Mouse (Mus musculus) lung, embryonic 14.5 days (tissue): Measurements from ENCODE around the gene Nat9. TPM values are rescaled to one million over a fixed set of nuclear protein-coding genes. Genes with fewer than 3 reads are reported as not detected.

Experiments
- ATAC-seq: fragments of 200-750 bp; cut with Nextera tagmentation; 2 replicates; pipeline ENCODE4 v1.8.0; 2017; ENCODE audit warnings: mild to moderate bottlenecking, moderate TSS enrichment, moderate library complexity; ENCODE audit not compliant: insufficient read depth
- DNase-seq: peaks from one replicate; pipeline ENCODE4 v3.0.0-alpha.2; 2015
- H3K27ac ChIP-seq: fragments of 300-500 bp; sonication (generic); 2 replicates; pipeline ENCODE4 v1.5.1; 2014; ENCODE audit warnings: low read depth, mild to moderate bottlenecking, moderate library complexity
- H3K27me3 ChIP-seq: fragments of 300-500 bp; sonication (generic); 2 replicates; pipeline ENCODE4 v1.6.1; 2014; ENCODE audit warnings: low read length, control low read depth; ENCODE audit not compliant: insufficient read depth
- H3K36me3 ChIP-seq: fragments of 300-500 bp; sonication (generic); 2 replicates; pipeline ENCODE4 v1.6.1; 2014; ENCODE audit warnings: control low read depth; ENCODE audit not compliant: insufficient read depth
- H3K4me1 ChIP-seq: fragments of 300-500 bp; sonication (generic); 2 replicates; pipeline ENCODE4 v1.6.1; 2014; ENCODE audit warnings: antibody characterized with exemption, control low read depth; ENCODE audit not compliant: insufficient read depth
- H3K4me2 ChIP-seq: fragments of 300-500 bp; sonication (generic); 2 replicates; pipeline ENCODE4 v1.6.1; 2014; ENCODE audit warnings: mild to moderate bottlenecking
- H3K4me3 ChIP-seq: fragments of 300-500 bp; sonication (generic); 2 replicates; pipeline ENCODE4 v1.5.1; 2014; ENCODE audit warnings: low read depth, low read length
- H3K9ac ChIP-seq: fragments of 300-500 bp; sonication (generic); 2 replicates; pipeline ENCODE4 v1.6.1; 2014
- H3K9me3 ChIP-seq: fragments of 300-500 bp; sonication (generic); 2 replicates; pipeline ENCODE4 v1.6.1; 2016; ENCODE audit warnings: low read depth, low read length, control low read depth
- CTCF ChIP-seq: IDR thresholded peaks from 2 replicates; pipeline ENCODE4 v1.5.1; 2016; ENCODE audit warnings: antibody characterized with exemption, low read depth
- WGBS: fragments of 180-500 bp; shearing (Covaris S2); extraction: QIAGEN DNeasy Blood & Tissue Kit; methylation state at CpG from one replicate; pipeline ENCODE4 v1.1.7; 2014; 5-methylcytosine and 5-hydroxymethylcytosine counted together
- polyA plus RNA-seq: library from polyadenylated mRNA; unstranded; fragments of >200 nt; fragmentation: Nextera tagmentation; extraction: Ambion mirVana; gene quantifications from 2 replicates; pipeline ENCODE4 v1.2.1, GENCODE M21; 2014

The Nat9 gene
- polyA plus RNA-seq, 1 experiment from 2014 or later = 17.9 TPM

DNA sequence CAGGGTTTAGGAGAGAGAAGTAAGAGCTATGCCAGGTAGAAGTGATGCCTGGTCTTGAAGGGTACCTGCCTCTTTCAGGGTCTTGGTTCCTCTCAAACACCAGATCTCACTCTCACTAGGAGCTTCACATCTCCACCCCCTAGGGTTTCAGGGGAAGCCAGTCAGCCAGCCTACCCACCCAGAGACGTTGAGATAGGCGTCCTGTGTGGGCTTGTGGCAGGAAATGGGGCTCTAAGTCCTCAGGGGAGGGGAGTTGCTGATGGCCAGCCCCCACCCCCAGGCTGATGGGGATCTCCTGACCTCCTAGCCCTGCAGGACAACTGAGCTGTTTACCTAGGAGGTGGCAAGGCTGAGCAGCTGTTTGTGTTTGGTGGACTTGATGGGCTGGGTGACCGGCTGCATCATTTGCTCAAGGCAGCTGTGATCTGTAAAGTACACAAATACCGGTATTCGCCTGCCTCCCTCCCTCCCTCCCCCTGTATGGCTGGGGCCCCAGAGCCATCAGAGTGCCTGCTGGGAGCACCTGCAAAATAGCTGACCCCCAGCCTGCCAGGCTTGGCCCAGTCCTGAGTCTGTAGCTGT lies 32.5 kb downstream of the Nat9 start:
- H3K4me1 ChIP-seq = peaks cover 7% of the 10 kb centered on the region
- H3K9ac ChIP-seq = no peak overlapping the region
- WGBS = 3% methylated on average over 5 of the region's 5 CpGs
- H3K36me3 ChIP-seq = no peaks in the 10 kb centered on the region
- ATAC-seq = no peak
- no peak overlapping the region for H3K27ac ChIP-seq
- H3K9me3 ChIP-seq = no peaks in the 10 kb centered on the region
- peaks cover 22% of the 10 kb centered on the region for H3K27me3 ChIP-seq
- H3K4me2 ChIP-seq = no peak overlapping the region
- H3K4me3 ChIP-seq = no peak overlapping the region
- no peak for DNase-seq
- TF ChIP-seq CTCF = no peak

DNA sequence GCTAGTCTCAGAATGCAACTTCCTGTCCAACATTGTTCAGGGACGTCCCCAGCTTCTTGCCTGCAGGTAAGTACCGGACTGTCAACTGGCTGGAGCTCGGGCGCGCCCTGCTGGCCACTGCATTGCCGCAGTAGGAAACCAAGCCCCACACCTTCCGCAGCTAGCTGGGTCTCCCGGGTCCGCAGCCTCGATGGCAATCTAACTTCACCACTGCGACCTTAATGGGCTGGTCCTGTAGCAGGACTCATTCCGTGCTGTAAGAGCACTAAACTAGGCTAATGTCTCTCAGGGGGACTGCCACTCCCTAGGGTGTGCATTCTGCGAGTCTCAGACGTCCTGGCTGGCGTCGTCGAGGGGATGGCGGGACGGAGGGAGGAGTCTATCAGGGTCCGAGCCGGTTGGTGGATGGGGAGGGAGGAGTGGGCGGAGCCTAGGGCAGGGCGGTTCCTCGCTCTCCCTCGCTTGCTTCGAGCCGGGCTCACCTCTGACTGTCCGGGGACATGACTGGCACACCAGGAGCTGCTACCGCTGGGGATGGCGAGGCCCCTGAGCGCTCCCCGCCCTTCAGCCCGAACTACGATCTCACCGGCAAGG lies 33.9 kb downstream of the Nat9 start:
- peak overlapping the region; percentile 28 for H3K4me3 ChIP-seq
- peaks cover 7% of the 10 kb centered on the region for H3K4me1 ChIP-seq
- H3K27ac ChIP-seq = no peak overlapping the region
- H3K9me3 ChIP-seq = no peaks in the 10 kb centered on the region
- peaks cover 22% of the 10 kb centered on the region for H3K27me3 ChIP-seq
- 0 out of 2 replicates have a peak overlapping the region, but pooled peaks have one; percentile 28 for H3K9ac ChIP-seq
- peak overlapping the region; percentile 53 for H3K4me2 ChIP-seq
- peak; percentile 89 for TF ChIP-seq CTCF
- H3K36me3 ChIP-seq = no peaks in the 10 kb centered on the region
- DNase-seq (peak; percentile 81), ATAC-seq (peak; percentile 62; the same call in 1 of the 2 replicates)
- WGBS = under 1% methylated on average over 35 of the region's 35 CpGs

DNA sequence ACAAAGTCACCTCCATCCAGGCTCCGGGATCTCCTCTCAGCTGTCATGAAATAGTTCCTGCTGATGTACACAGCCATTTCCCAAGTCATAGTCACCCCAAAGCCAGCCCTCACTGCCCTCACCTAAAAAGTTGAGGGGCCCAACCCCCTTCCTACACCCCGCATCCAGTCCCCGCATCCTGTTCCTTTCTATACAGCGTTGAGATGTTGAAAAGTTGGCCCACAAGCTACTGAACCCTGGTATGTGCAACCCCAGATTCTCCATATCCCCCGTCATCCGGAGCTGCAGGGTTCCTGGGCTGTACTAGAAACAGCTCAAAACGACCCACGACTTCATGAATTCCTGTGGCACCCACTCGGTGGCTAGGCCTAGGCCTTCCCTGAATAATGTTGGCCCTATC lies 34.6 kb downstream of the Nat9 start:
- Histone ChIP-seq H3K27me3 (peaks cover 22% of the 10 kb centered on the region), H3K9ac (no peak overlapping the region), H3K4me2 (no peak overlapping the region), H3K27ac (no peak overlapping the region), H3K4me3 (no peak overlapping the region), H3K36me3 (no peaks in the 10 kb centered on the region), H3K4me1 (peaks cover 2% of the 10 kb centered on the region), H3K9me3 (no peaks in the 10 kb centered on the region)
- ATAC-seq = no peak
- DNase-seq = no peak
- no peak for TF ChIP-seq CTCF
- WGBS = 76% methylated on average over 9 of the region's 9 CpGs

DNA sequence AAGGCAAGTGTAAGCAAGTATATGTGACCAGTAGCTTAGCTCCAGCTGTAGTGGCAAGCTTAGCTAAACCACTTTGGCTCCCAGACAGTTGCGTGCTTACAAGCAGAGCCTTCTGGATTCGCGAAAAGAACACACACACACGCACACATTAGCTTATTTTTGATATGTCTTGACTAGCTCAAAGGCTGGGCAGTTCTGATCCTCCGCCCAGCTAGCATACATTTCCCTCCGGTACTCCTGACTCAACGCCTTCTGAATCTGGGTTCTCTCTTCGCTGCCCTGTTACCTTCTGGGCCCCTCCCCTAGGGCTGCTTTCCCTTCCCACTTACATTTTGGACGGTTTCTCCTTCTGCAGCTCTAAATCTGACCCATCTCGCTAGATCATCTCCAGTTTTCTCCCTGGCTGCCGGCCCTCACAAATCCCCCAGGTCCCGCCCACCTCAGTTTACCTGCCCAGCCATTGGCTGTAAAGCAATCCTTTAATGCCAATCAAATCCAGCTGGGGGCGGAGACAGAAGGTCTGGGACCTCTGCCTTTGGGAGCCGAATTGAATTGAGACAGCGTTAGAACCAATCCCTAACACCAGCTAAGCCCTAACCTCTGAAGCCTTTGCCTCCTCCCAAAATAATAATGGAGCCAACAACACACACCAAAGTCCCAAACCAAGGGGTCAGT lies 35.8 kb downstream of the Nat9 start:
- ATAC-seq (peak; percentile 71; the same call in 1 of the 2 replicates), DNase-seq (peak; percentile 91)
- no peak for TF ChIP-seq CTCF
- WGBS = 4% methylated on average over 15 of the region's 15 CpGs
- no peaks in the 10 kb centered on the region for H3K4me1 ChIP-seq
- H3K27me3 ChIP-seq = peaks cover 22% of the 10 kb centered on the region
- H3K9ac ChIP-seq = no peak overlapping the region; the same call in 1 of the 2 replicates
- H3K27ac ChIP-seq = no peak overlapping the region
- peak overlapping the region; percentile 45 for H3K4me2 ChIP-seq
- no peaks in the 10 kb centered on the region for H3K9me3 ChIP-seq
- H3K4me3 ChIP-seq = peak overlapping the region; percentile 10
- H3K36me3 ChIP-seq = no peaks in the 10 kb centered on the region

DNA sequence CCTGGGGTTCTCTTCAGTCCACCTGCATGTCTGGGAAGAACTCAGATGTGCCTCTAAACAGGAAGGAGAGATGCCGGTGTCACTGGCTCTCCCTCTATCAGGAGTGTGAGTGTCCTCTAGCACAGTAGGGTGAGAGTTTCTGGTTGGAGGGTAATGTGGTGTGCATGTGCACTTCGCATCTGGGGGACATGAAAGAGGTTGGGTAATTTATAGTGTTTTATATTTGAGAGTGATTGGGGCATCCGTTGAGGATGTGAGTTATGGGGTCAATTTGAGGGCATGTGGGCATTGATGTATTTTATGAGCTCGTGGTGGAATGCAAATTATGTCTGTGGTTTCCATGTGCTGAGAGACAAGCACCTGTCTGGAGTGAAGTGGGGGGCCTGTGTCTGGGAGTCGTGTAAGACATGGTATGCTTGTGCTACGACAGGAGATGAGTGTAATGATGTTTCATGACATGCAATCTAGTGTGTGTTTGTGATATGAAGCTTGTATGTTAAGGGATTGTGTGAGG lies 36.9 kb downstream of the Nat9 start:
- no peak for TF ChIP-seq CTCF
- Histone ChIP-seq H3K4me1 (no peaks in the 10 kb centered on the region), H3K9me3 (no peaks in the 10 kb centered on the region), H3K36me3 (no peaks in the 10 kb centered on the region), H3K4me2 (no peak overlapping the region), H3K4me3 (no peak overlapping the region), H3K27ac (no peak overlapping the region), H3K27me3 (peaks cover 22% of the 10 kb centered on the region), H3K9ac (no peak overlapping the region)
- WGBS = 40% methylated on average over 6 of the region's 6 CpGs
- ATAC-seq (no peak), DNase-seq (no peak)

DNA sequence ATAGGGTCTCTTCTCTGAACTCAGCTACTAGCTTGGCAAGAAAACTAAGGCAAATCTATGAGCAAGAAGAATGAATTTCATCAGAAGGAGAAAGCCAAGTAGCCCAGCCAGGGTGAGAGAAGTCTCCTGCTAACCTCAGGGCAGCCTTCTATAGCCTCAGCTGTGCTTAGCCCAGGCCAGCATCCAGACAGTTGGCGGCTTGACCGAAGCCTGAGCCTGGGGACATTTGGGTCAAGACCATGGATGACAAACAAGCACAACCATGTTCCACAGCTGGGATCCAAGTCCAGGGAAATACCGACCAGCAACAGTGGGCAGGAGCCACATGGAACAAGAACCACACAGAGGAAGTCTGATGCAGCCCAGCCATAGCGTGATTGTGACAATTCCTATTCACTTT lies 39.8 kb downstream of the Nat9 start:
- Histone ChIP-seq H3K9me3 (no peaks in the 10 kb centered on the region), H3K4me1 (no peaks in the 10 kb centered on the region), H3K4me2 (no peak overlapping the region), H3K27ac (no peak overlapping the region), H3K27me3 (no peaks in the 10 kb centered on the region), H3K9ac (no peak overlapping the region), H3K4me3 (no peak overlapping the region), H3K36me3 (no peaks in the 10 kb centered on the region)
- WGBS = 84% methylated on average over 4 of the region's 4 CpGs
- no peak for TF ChIP-seq CTCF
- ATAC-seq (no peak), DNase-seq (no peak)

DNA sequence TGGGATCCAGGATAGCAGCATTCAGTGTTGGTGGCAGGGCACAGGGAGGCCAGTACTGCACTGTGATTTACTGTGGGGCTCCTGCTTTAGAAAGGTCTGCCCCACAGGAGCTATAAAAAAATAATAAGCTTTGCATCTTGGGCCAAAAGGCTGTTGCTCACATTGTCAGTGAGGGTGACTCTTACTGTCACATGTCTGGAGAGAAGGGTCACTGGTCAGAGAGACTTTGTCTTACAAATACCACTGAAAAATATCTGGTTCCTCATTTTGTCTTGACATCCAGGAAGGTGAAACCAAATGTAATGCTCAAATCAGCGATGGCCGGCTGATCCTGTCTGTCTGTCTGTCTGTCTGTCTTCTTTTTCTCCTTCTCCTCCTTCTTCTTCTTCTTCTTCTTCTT lies 45.7 kb downstream of the Nat9 start:
- 79% methylated on average over 2 of the region's 2 CpGs for WGBS
- DNase-seq = no peak
- H3K4me2 ChIP-seq = no peak overlapping the region
- no peak for ATAC-seq
- H3K9me3 ChIP-seq = no peaks in the 10 kb centered on the region
- no peak overlapping the region for H3K9ac ChIP-seq
- H3K27me3 ChIP-seq = no peaks in the 10 kb centered on the region
- no peaks in the 10 kb centered on the region for H3K4me1 ChIP-seq
- no peaks in the 10 kb centered on the region for H3K36me3 ChIP-seq
- H3K27ac ChIP-seq = no peak overlapping the region
- no peak for TF ChIP-seq CTCF
- H3K4me3 ChIP-seq = no peak overlapping the region
